Mouse (Mus musculus): ENCODE measurements at regions not wholly inside any gene's neighbourhood (a gene's known extent, or its start where the extent isn't known, plus 50 kb on each side); places are given as distances from the start of the nearest gene placed in this dataset.
"Not testable (repeated sequence)": the region's sequence is repeated elsewhere in the genome, so short reads cannot be mapped to it uniquely, and the experiment has no call there.

DNA sequence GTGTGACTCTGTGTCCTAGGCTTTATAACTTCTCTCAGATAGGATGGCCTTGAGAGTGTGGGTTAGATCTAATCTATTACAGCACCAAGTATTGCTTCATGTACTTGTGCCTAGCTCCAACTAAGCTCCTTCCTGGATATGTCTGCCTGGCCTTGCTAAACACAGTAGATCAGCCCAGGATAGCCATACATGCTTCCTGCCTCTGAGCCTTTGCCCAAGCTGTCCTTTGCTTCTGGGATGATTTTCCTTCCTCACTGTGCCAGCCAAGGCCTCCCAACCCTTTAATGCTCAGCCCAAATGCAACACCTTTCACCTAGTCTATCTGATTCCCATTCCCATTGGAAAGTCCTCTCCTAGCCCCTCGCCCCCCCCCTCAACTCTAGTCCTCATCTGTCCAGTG lies 208.9 kb downstream of the Gm15319 start:
- H3K27me3 ChIP-seq (ENCODE audit: control insufficient read depth, insufficient read depth, low read depth, low read length); H3K4me3 ChIP-seq (ENCODE audit: low read depth, low read length); H3K27ac ChIP-seq (ENCODE audit: low read length); H3K9me3 ChIP-seq (replicated peaks; ENCODE audit: control insufficient read depth, low read length, poor library complexity, severe bottlenecking); H3K9ac ChIP-seq (ENCODE audit: low read depth, low read length); H3K4me2 ChIP-seq (ENCODE audit: low read length); H3K4me1 ChIP-seq (ENCODE audit: control insufficient read depth, insufficient read depth, low read length); H3K36me3 ChIP-seq (ENCODE audit: control insufficient read depth, insufficient read depth, low read length); ATAC-seq: not testable (repeated sequence)
- WGBS, result 100% methylated on average over 1 of the region's 1 CpGs
